Mouse (Mus musculus): ENCODE results near the gene P2ry2. TPM values are rescaled to one million over a fixed set of nuclear protein-coding genes. Genes with fewer than 3 reads are reported as not detected.
A peak's percentile ranks its signal among the peaks of the same experiment; 100 is the strongest.

P2ry2 gene
- total RNA-seq, 1 experiment, result 2.8 TPM

GRCm38 (mm10) chr7:100978171-100978570, 34.5 kb downstream of the P2ry2 start:
- Histone ChIP-seq H3K36me3 (ENCODE audit: control insufficient read depth, insufficient read depth, low read length, poor library complexity, severe bottlenecking) (no peaks in the 10 kb centered on the region), H3K9ac (ENCODE audit: insufficient read depth, low read depth, low read length, poor library complexity, severe bottlenecking) (no peak overlapping the region), H3K9me3 (ENCODE audit: control insufficient read depth, insufficient read depth, low read depth, low read length) (no peaks in the 10 kb centered on the region), H3K27ac (ENCODE audit: insufficient read depth, low read depth, low read length, poor library complexity, severe bottlenecking) (no peak overlapping the region), H3K4me1 (ENCODE audit: control insufficient read depth in 2 of 2, insufficient read depth in 2 of 2, low read length in 2 of 2, poor library complexity in 1 of 2) (no peaks in the 10 kb centered on the region), H3K4me3 (ENCODE audit: insufficient read depth in 1 of 2, low read depth in 1 of 2, low read length in 2 of 2, poor library complexity in 1 of 2, severe bottlenecking in 1 of 2) (no peak overlapping the region)
- TF ChIP-seq HCFC1 (IDR thresholded peaks at IDR 0.05; ENCODE audit: borderline replicate concordance, insufficient read depth, low read length) (no peak), CHD2 (IDR thresholded peaks at IDR 0.05; ENCODE audit: low read depth, low read length) (no peak), ZNF384 (IDR thresholded peaks at IDR 0.05; ENCODE audit: low read depth, low read length) (no peak), ZC3H11A (IDR thresholded peaks at IDR 0.05; ENCODE audit: borderline replicate concordance, low read depth, low read length) (no peak), MAFK (IDR thresholded peaks at IDR 0.05; ENCODE audit: insufficient read depth, low read depth, low read length) (no peak)
- in situ Hi-C loops (cut with MboI; ENCODE audit: low sequenced_read_pairs in 2 of 2, unreplicated experiment in 2 of 2), result no loop called here
- DNase-seq (ENCODE audit: low read depth, low spot score), result no peak

- Histone ChIP-seq H3K4me3 (ENCODE audit: insufficient read depth in 1 of 2, low read depth in 1 of 2, low read length in 2 of 2, poor library complexity in 1 of 2, severe bottlenecking in 1 of 2) (peak within 1 kb of the TSS; percentile 65 to 67), H3K4me1 (ENCODE audit: control insufficient read depth in 2 of 2, insufficient read depth in 2 of 2, low read length in 2 of 2, poor library complexity in 1 of 2) (peaks cover 0 to 2% of the 10 kb centered on the region in 2 experiments; a peak in 1 of 4 replicates), H3K9ac (ENCODE audit: insufficient read depth, low read depth, low read length, poor library complexity, severe bottlenecking) (peak within 1 kb of the TSS; percentile 32), H3K9me3 (ENCODE audit: control insufficient read depth, insufficient read depth, low read depth, low read length) (no peaks in the 10 kb centered on the region), H3K36me3 (ENCODE audit: control insufficient read depth, insufficient read depth, low read length, poor library complexity, severe bottlenecking) (no peaks in the 10 kb centered on the region), H3K27ac (ENCODE audit: insufficient read depth, low read depth, low read length, poor library complexity, severe bottlenecking) (no peak within 1 kb of the TSS)
- no peak for DNase-seq (ENCODE audit: low read depth, low spot score)
- in situ Hi-C loops (cut with MboI; ENCODE audit: low sequenced_read_pairs in 2 of 2, unreplicated experiment in 2 of 2), result no loop called here
- TF ChIP-seq ZNF384 (IDR thresholded peaks at IDR 0.05; ENCODE audit: low read depth, low read length) (no peak), MAFK (IDR thresholded peaks at IDR 0.05; ENCODE audit: insufficient read depth, low read depth, low read length) (no peak), CHD2 (IDR thresholded peaks at IDR 0.05; ENCODE audit: low read depth, low read length) (no peak), HCFC1 (IDR thresholded peaks at IDR 0.05; ENCODE audit: borderline replicate concordance, insufficient read depth, low read length) (no peak), ZC3H11A (IDR thresholded peaks at IDR 0.05; ENCODE audit: borderline replicate concordance, low read depth, low read length) (no peak)
Observed at GRCm38 (mm10) chr7:100974135-100974903, 38.3 kb downstream of the P2ry2 start, which contains the start of gene P2ry6. Gene P2ry6, minus strand, starts transcription at chr7:100974649.

GRCm38 (mm10) chr7:100972875-100973274, 39.8 kb downstream of the P2ry2 start:
- Histone ChIP-seq H3K4me1 (ENCODE audit: control insufficient read depth in 2 of 2, insufficient read depth in 2 of 2, low read length in 2 of 2, poor library complexity in 1 of 2) (peaks cover 0 to 4% of the 10 kb centered on the region in 2 experiments; a peak in 1 of 4 replicates), H3K4me3 (ENCODE audit: insufficient read depth in 1 of 2, low read depth in 1 of 2, low read length in 2 of 2, poor library complexity in 1 of 2, severe bottlenecking in 1 of 2) (no peak overlapping the region), H3K9me3 (ENCODE audit: control insufficient read depth, insufficient read depth, low read depth, low read length) (no peaks in the 10 kb centered on the region), H3K9ac (ENCODE audit: insufficient read depth, low read depth, low read length, poor library complexity, severe bottlenecking) (no peak overlapping the region), H3K27ac (ENCODE audit: insufficient read depth, low read depth, low read length, poor library complexity, severe bottlenecking) (no peak overlapping the region), H3K36me3 (ENCODE audit: control insufficient read depth, insufficient read depth, low read length, poor library complexity, severe bottlenecking) (no peaks in the 10 kb centered on the region)
- no peak for TF ChIP-seq ZC3H11A (IDR thresholded peaks at IDR 0.05; ENCODE audit: borderline replicate concordance, low read depth, low read length)
- no peak for TF ChIP-seq HCFC1 (IDR thresholded peaks at IDR 0.05; ENCODE audit: borderline replicate concordance, insufficient read depth, low read length)
- no peak for TF ChIP-seq ZNF384 (IDR thresholded peaks at IDR 0.05; ENCODE audit: low read depth, low read length)
- no peak for TF ChIP-seq CHD2 (IDR thresholded peaks at IDR 0.05; ENCODE audit: low read depth, low read length)
- TF ChIP-seq MAFK (IDR thresholded peaks at IDR 0.05; ENCODE audit: insufficient read depth, low read depth, low read length), result no peak
- in situ Hi-C loops (cut with MboI; ENCODE audit: low sequenced_read_pairs in 2 of 2, unreplicated experiment in 2 of 2), result no loop called here
- no peak for DNase-seq (ENCODE audit: low read depth, low spot score)

- no peaks in the 10 kb centered on the region for H3K36me3 ChIP-seq (ENCODE audit: control insufficient read depth, insufficient read depth, low read length, poor library complexity, severe bottlenecking)
- no peak for TF ChIP-seq CHD2 (IDR thresholded peaks at IDR 0.05; ENCODE audit: low read depth, low read length)
- TF ChIP-seq MAFK (IDR thresholded peaks at IDR 0.05; ENCODE audit: insufficient read depth, low read depth, low read length), result no peak
- TF ChIP-seq HCFC1 (IDR thresholded peaks at IDR 0.05; ENCODE audit: borderline replicate concordance, insufficient read depth, low read length), result no peak
- no peak for TF ChIP-seq ZC3H11A (IDR thresholded peaks at IDR 0.05; ENCODE audit: borderline replicate concordance, low read depth, low read length)
- no peak for TF ChIP-seq ZNF384 (IDR thresholded peaks at IDR 0.05; ENCODE audit: low read depth, low read length)
- H3K27ac ChIP-seq (ENCODE audit: insufficient read depth, low read depth, low read length, poor library complexity, severe bottlenecking), result no peak overlapping the region
- H3K9me3 ChIP-seq (ENCODE audit: control insufficient read depth, insufficient read depth, low read depth, low read length), result no peaks in the 10 kb centered on the region
- in situ Hi-C loops (cut with MboI; ENCODE audit: low sequenced_read_pairs in 2 of 2, unreplicated experiment in 2 of 2), result no loop called here
- no peak overlapping the region for H3K9ac ChIP-seq (ENCODE audit: insufficient read depth, low read depth, low read length, poor library complexity, severe bottlenecking)
- H3K4me3 ChIP-seq (ENCODE audit: insufficient read depth in 1 of 2, low read depth in 1 of 2, low read length in 2 of 2, poor library complexity in 1 of 2, severe bottlenecking in 1 of 2), result no peak overlapping the region
- no peak for DNase-seq (ENCODE audit: low read depth, low spot score)
- H3K4me1 ChIP-seq (ENCODE audit: control insufficient read depth in 2 of 2, insufficient read depth in 2 of 2, low read length in 2 of 2, poor library complexity in 1 of 2), result peaks cover 0 to 6% of the 10 kb centered on the region in 2 experiments; a peak in 1 of 4 replicates
Observed at GRCm38 (mm10) chr7:100968874-100969659, 43.6 kb downstream of the P2ry2 start.

Data from ES-E14 (cell line).